Mouse (Mus musculus): ENCODE measurements around the gene Dgkz. TPM values are rescaled to one million over a fixed set of nuclear protein-coding genes. Genes with fewer than 3 reads are reported as not detected.

Gene Dgkz
- polyA plus RNA-seq, 1 experiment from 2014 or later: 34.9 TPM

DNA sequence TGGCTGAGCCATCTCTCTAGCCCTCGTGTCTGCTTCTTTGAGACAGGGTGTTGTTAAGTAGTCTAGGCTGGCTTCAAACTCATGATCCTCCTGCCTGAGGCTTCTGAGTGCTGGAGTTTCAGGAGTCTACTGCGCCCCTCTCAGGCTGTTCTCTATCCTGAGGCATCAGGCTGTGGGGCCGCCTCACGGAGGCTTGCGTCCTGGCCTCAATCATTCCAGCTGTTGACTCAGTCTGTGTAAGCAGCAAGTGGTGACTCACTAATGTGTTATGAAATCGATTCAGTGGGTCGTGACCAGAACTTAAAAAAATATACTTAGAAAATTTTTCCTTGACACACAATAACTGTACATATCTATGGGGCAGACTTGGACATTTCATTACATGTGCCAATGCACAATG is 29.0 kb upstream of the Dgkz start:
- ATAC-seq (ENCODE audit: insufficient read depth, low FRiP score): no peak
- H3K9ac ChIP-seq (ENCODE audit: low read length): no peak overlapping the region
- no peak overlapping the region for H3K4me3 ChIP-seq (replicated peaks; ENCODE audit: low read length)
- 31% methylated on average over 7 of the region's 7 CpGs for WGBS
- H3K4me1 ChIP-seq (ENCODE audit: control insufficient read depth, insufficient read depth, low read length): peaks cover 31% of the 10 kb centered on the region
- no peak overlapping the region for H3K4me2 ChIP-seq (ENCODE audit: low read depth, low read length)
- peaks cover 5% of the 10 kb centered on the region for H3K36me3 ChIP-seq (ENCODE audit: control insufficient read depth, insufficient read depth, low read length)
- peak overlapping the region; percentile 35; the same call in 1 of the 2 replicates for H3K27ac ChIP-seq (ENCODE audit: low read length)
- H3K27me3 ChIP-seq (ENCODE audit: control insufficient read depth, insufficient read depth, low read length): no peaks in the 10 kb centered on the region
- no peaks in the 10 kb centered on the region for H3K9me3 ChIP-seq (replicated peaks; ENCODE audit: control insufficient read depth, low read length)

- WGBS: 86% methylated on average over 16 of the region's 16 CpGs
- no peak for ATAC-seq (ENCODE audit: insufficient read depth, low FRiP score)
- H3K27me3 ChIP-seq (ENCODE audit: control insufficient read depth, insufficient read depth, low read length): no peaks in the 10 kb centered on the region
- H3K36me3 ChIP-seq (ENCODE audit: control insufficient read depth, insufficient read depth, low read length): peaks cover 5% of the 10 kb centered on the region
- H3K9me3 ChIP-seq (replicated peaks; ENCODE audit: control insufficient read depth, low read length): no peaks in the 10 kb centered on the region
- H3K9ac ChIP-seq (ENCODE audit: low read length): no peak overlapping the region
- peaks cover 5% of the 10 kb centered on the region; the same call in 1 of the 2 replicates for H3K4me1 ChIP-seq (ENCODE audit: control insufficient read depth, insufficient read depth, low read length)
- no peak overlapping the region for H3K4me2 ChIP-seq (ENCODE audit: low read depth, low read length)
- no peak overlapping the region for H3K27ac ChIP-seq (ENCODE audit: low read length)
- no peak overlapping the region for H3K4me3 ChIP-seq (replicated peaks; ENCODE audit: low read length)
Measured at GRCm38 (mm10) chr2:91997905-91998608, 22.4 kb upstream of the Dgkz start.

GRCm38 (mm10) chr2:91996006-91996405 is 20.3 kb upstream of the Dgkz start:
- no peaks in the 10 kb centered on the region for H3K27me3 ChIP-seq (ENCODE audit: control insufficient read depth, insufficient read depth, low read length)
- H3K27ac ChIP-seq (ENCODE audit: low read length): peak overlapping the region; percentile 78
- no peak overlapping the region for H3K4me2 ChIP-seq (ENCODE audit: low read depth, low read length)
- no peak overlapping the region for H3K4me3 ChIP-seq (replicated peaks; ENCODE audit: low read length)
- H3K4me1 ChIP-seq (ENCODE audit: control insufficient read depth, insufficient read depth, low read length): peaks cover 5% of the 10 kb centered on the region; the same call in 1 of the 2 replicates
- ATAC-seq (ENCODE audit: insufficient read depth, low FRiP score): peak; percentile 86
- WGBS: 47% methylated on average over 5 of the region's 5 CpGs
- H3K36me3 ChIP-seq (ENCODE audit: control insufficient read depth, insufficient read depth, low read length): no peaks in the 10 kb centered on the region; the same call in 1 of the 2 replicates
- no peak overlapping the region for H3K9ac ChIP-seq (ENCODE audit: low read length)
- no peaks in the 10 kb centered on the region for H3K9me3 ChIP-seq (replicated peaks; ENCODE audit: control insufficient read depth, low read length)

- Histone ChIP-seq H3K36me3 (ENCODE audit: control insufficient read depth, insufficient read depth, low read length) (peaks cover 17% of the 10 kb centered on the region), H3K9ac (ENCODE audit: low read length) (no peak overlapping the region), H3K27me3 (ENCODE audit: control insufficient read depth, insufficient read depth, low read length) (no peaks in the 10 kb centered on the region), H3K4me2 (ENCODE audit: low read depth, low read length) (no peak overlapping the region), H3K4me3 (replicated peaks; ENCODE audit: low read length) (no peak overlapping the region), H3K27ac (ENCODE audit: low read length) (no peak overlapping the region), H3K9me3 (replicated peaks; ENCODE audit: control insufficient read depth, low read length) (no peaks in the 10 kb centered on the region), H3K4me1 (ENCODE audit: control insufficient read depth, insufficient read depth, low read length) (peaks cover 5% of the 10 kb centered on the region; the same call in 1 of the 2 replicates)
- WGBS: 71% methylated on average over 3 of the region's 3 CpGs
- no peak for ATAC-seq (ENCODE audit: insufficient read depth, low FRiP score)
Measured at GRCm38 (mm10) chr2:91993409-91993808, 17.7 kb upstream of the Dgkz start.

DNA sequence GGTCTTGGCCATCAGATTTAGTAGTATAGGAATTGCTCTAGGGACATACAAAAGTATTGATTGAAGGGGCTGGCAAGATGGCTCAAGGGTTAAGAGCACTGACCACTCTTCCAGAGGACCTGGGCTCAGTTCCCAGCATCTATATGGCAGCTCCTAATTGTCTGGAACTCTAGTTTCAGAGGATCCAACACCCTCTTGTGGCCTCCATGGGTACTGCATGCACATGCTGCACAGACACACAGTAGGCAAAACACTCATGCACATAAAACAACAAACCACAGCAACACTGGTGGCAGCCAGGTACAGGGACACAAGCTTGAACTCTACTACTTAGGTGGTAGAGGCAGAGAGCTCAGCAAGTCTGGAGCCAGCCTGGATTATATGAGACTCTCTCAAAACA is 14.1 kb upstream of the Dgkz start:
- no peaks in the 10 kb centered on the region for H3K27me3 ChIP-seq (ENCODE audit: control insufficient read depth, insufficient read depth, low read length)
- no peaks in the 10 kb centered on the region for H3K9me3 ChIP-seq (replicated peaks; ENCODE audit: control insufficient read depth, low read length)
- no peak overlapping the region for H3K4me3 ChIP-seq (replicated peaks; ENCODE audit: low read length)
- no peak overlapping the region for H3K9ac ChIP-seq (ENCODE audit: low read length)
- H3K36me3 ChIP-seq (ENCODE audit: control insufficient read depth, insufficient read depth, low read length): peaks cover 17% of the 10 kb centered on the region
- no peak for ATAC-seq (ENCODE audit: insufficient read depth, low FRiP score)
- no peak overlapping the region for H3K4me2 ChIP-seq (ENCODE audit: low read depth, low read length)
- no peak overlapping the region for H3K27ac ChIP-seq (ENCODE audit: low read length)
- H3K4me1 ChIP-seq (ENCODE audit: control insufficient read depth, insufficient read depth, low read length): peaks cover 8% of the 10 kb centered on the region

DNA sequence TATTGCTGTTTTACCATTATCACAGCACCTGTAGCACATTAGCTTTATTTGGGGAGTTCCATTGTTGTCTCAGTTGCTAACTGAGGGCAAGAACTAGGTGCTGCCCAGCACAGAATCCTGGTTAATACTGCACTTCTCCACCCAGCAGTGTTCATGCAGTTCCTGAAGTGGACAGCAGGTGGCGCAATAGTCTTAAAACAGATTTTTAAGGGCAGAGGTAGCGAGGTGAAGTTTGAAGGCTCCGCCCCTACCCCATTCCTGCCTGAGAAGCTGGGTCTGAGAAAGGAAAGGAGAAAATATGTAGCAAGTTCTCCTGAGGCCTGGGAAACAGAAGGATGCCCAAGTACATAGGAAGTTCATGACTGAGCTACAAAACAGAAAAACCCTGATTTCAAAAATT is 11.9 kb upstream of the Dgkz start:
- 0 out of 2 replicates have a peak overlapping the region, but pooled peaks have one; percentile 7 for H3K9ac ChIP-seq (ENCODE audit: low read length)
- peaks cover 17% of the 10 kb centered on the region for H3K4me1 ChIP-seq (ENCODE audit: control insufficient read depth, insufficient read depth, low read length)
- no peak overlapping the region for H3K27ac ChIP-seq (ENCODE audit: low read length)
- H3K4me2 ChIP-seq (ENCODE audit: low read depth, low read length): no peak overlapping the region
- no peaks in the 10 kb centered on the region for H3K9me3 ChIP-seq (replicated peaks; ENCODE audit: control insufficient read depth, low read length)
- H3K36me3 ChIP-seq (ENCODE audit: control insufficient read depth, insufficient read depth, low read length): peaks cover 22% of the 10 kb centered on the region
- no peak overlapping the region for H3K4me3 ChIP-seq (replicated peaks; ENCODE audit: low read length)
- H3K27me3 ChIP-seq (ENCODE audit: control insufficient read depth, insufficient read depth, low read length): no peaks in the 10 kb centered on the region
- no peak for ATAC-seq (ENCODE audit: insufficient read depth, low FRiP score)
- WGBS: 5% methylated on average over 3 of the region's 3 CpGs

GRCm38 (mm10) chr2:91986071-91986470 is 10.4 kb upstream of the Dgkz start:
- Histone ChIP-seq H3K4me3 (replicated peaks; ENCODE audit: low read length) (no peak overlapping the region), H3K4me1 (ENCODE audit: control insufficient read depth, insufficient read depth, low read length) (peaks cover 17% of the 10 kb centered on the region), H3K4me2 (ENCODE audit: low read depth, low read length) (no peak overlapping the region), H3K36me3 (ENCODE audit: control insufficient read depth, insufficient read depth, low read length) (peaks cover 25% of the 10 kb centered on the region), H3K27me3 (ENCODE audit: control insufficient read depth, insufficient read depth, low read length) (no peaks in the 10 kb centered on the region), H3K9me3 (replicated peaks; ENCODE audit: control insufficient read depth, low read length) (no peaks in the 10 kb centered on the region), H3K27ac (ENCODE audit: low read length) (peak overlapping the region; percentile 24; the same call in 1 of the 2 replicates), H3K9ac (ENCODE audit: low read length) (no peak overlapping the region)
- 16% methylated on average over 5 of the region's 5 CpGs for WGBS
- peak; percentile 42; the same call in 1 of the 2 replicates for ATAC-seq (ENCODE audit: insufficient read depth, low FRiP score)

DNA sequence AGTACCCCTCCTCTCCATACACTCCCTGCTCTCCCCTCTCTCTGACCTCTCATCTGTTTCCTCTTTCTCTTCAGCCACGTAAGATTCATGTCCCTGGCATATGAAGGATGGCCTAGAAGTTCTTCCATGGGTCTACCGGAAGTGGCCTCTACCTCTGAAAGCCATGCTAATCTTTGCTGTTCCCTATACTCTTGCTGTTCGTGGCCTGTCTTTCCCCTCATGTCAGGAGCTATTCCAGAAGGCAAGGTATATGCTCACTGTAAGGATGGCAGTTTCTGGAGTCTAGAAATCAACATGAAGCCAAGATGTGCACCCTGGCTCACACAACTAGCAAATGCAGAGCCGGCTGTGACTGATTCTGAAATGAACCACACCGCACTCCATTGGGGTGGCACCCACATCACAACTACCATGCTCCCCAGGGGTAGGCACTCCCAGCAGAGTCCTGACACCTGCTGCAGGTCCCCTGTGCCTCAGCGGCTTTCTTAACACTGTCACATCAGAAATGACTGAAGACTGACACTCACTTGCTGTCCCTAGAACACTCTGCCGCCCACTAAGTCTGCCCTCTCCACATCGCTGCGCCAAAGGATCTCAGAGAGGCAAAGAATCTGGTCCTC is 9.4 kb upstream of the Dgkz start:
- H3K4me2 ChIP-seq (ENCODE audit: low read depth, low read length): peak overlapping the region; percentile 39; the same call in 1 of the 2 replicates
- H3K27ac ChIP-seq (ENCODE audit: low read length): peak overlapping the region; percentile 74
- no peak overlapping the region; the same call in 1 of the 2 replicates for H3K9ac ChIP-seq (ENCODE audit: low read length)
- H3K36me3 ChIP-seq (ENCODE audit: control insufficient read depth, insufficient read depth, low read length): peaks cover 16% of the 10 kb centered on the region
- H3K9me3 ChIP-seq (replicated peaks; ENCODE audit: control insufficient read depth, low read length): no peaks in the 10 kb centered on the region
- 36% methylated on average over 9 of the region's 9 CpGs for WGBS
- H3K4me1 ChIP-seq (ENCODE audit: control insufficient read depth, insufficient read depth, low read length): peaks cover 17% of the 10 kb centered on the region
- H3K4me3 ChIP-seq (replicated peaks; ENCODE audit: low read length): no peak overlapping the region
- H3K27me3 ChIP-seq (ENCODE audit: control insufficient read depth, insufficient read depth, low read length): no peaks in the 10 kb centered on the region
- ATAC-seq (ENCODE audit: insufficient read depth, low FRiP score): no peak

- Histone ChIP-seq H3K36me3 (ENCODE audit: control insufficient read depth, insufficient read depth, low read length) (peaks cover 10% of the 10 kb centered on the region; the same call in 1 of the 2 replicates), H3K9ac (ENCODE audit: low read length) (peak overlapping the region; percentile 70), H3K4me2 (ENCODE audit: low read depth, low read length) (peak overlapping the region; percentile 39), H3K27me3 (ENCODE audit: control insufficient read depth, insufficient read depth, low read length) (no peaks in the 10 kb centered on the region), H3K9me3 (replicated peaks; ENCODE audit: control insufficient read depth, low read length) (no peaks in the 10 kb centered on the region), H3K27ac (ENCODE audit: low read length) (peak overlapping the region; percentile 74), H3K4me1 (ENCODE audit: control insufficient read depth, insufficient read depth, low read length) (peaks cover 17% of the 10 kb centered on the region), H3K4me3 (replicated peaks; ENCODE audit: low read length) (peak overlapping the region; percentile 14; the same call in 1 of the 2 replicates)
- 6% methylated on average over 10 of the region's 13 CpGs for WGBS
- ATAC-seq (ENCODE audit: insufficient read depth, low FRiP score): peak; percentile 93
Measured at GRCm38 (mm10) chr2:91984439-91984838, 8.8 kb upstream of the Dgkz start.

Data from stomach, embryonic 16.5 days (tissue).